Mouse (Mus musculus) embryonic fibroblast, embryonic 13.5 days (primary cell): ENCODE data around the gene Prkag2.

Experiments
- CTCF ChIP-seq: IDR thresholded peaks from 2 replicates; pipeline ENCODE4 v1.5.1; 2011; ENCODE audit warnings: mild to moderate bottlenecking, control low read depth, low read length, moderate library complexity, borderline replicate concordance; ENCODE audit not compliant: insufficient read depth
- POLR2A ChIP-seq: IDR thresholded peaks from 2 replicates; pipeline ENCODE4 v1.6.1; 2011; ENCODE audit warnings: low read depth, mild to moderate bottlenecking, control low read depth, low read length, moderate library complexity

- TF ChIP-seq CTCF = no peak
- no peak for TF ChIP-seq POLR2A
These were observed 94.8 kb downstream of the Prkag2 start for GRCm38 (mm10) chr5:25005532-25006129.
